Mouse (Mus musculus) retina, adult 2 months (tissue): ENCODE results near the gene Hdac1.

Experiments
- DNase-seq: peaks from one replicate; pipeline ENCODE4 v3.0.0-alpha.2; 2012; ENCODE audit warnings: low read depth, low spot score

Hdac1 gene

DNA sequence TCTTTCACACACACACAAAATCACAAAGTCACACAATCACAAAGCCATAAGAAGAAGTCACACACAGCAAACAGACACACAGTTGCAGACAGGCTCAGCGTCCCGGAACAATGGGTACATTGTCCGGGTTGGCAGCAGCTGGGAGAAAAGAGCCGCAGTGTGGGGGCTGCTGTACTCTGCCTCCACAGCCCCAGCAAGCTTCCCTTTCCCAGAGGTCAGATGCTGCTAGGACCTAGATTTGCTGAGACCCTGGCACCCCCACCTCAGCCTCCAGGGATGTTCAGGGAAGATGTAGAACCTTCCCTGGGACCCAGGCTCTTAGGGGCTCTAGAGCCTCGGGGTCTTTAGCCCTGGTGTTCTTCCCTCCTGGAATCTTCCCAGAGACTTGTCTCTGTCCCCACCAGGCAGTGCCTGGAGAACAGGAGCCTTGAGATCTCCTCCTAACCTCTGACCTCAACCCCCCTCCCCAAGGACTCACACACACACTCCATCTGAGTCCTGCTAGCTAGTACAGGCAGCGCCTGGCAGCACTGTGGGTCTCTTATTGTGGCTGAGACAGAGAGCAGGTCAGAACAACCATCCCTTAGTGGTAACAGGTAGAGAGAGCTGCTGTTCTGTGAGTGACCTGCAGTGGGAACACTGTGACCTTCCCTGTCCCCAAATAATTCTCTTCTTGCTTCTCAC lies 31.0 kb downstream of the Hdac1 start:
- DNase-seq = no peak

DNA sequence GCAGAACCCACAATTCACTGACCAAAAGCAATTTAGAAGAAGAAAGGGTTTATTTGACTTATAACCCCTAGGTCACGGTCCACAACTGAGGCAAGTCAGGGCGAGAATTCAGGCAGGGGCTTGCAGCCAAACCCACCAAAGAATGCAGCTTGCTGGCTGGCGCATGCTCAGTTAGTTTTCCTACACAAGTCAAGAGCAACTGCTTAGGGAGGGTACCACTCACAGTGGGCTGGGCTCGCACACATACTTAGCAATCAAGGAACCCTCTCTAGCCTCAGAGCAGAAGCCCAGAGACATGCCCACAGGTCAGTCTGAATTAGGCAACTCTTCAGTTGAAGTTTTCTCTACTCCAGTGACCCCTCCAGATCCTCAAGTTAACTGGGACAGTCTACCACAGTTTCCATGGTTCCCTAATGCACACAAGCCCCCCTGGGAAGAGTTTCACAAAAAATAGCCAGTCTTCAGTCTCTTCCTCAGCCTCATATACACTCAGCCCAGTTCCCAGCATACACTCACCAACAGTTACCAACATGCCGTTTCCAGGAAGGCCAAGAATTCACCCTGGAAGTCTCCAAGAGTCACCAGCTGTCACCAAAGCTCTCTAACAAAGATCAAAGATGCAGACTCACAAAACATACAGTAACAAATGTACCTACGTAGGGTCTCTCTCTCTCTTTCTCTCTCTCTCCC lies 31.6 kb downstream of the Hdac1 start:
- DNase-seq = no peak

DNA sequence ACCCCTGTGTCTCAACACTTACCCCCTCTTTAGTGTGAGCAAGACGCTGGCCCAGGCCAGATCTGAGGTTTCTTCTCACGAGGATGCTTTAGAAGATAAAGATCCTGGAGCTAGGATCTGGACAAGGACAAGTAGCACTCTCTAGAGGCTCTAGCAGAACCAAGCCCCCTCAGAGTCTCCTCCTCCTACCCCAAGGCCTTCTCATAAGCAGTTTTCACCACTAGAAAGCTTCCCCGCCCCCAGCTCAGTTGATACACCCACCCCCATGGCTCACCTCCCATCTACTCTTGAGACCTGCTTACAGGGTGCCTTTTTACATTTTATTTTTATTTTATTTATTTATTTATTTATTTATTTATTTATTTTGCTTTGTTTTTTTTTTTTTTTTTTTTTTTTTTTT lies 32.9 kb downstream of the Hdac1 start:
- DNase-seq = no peak

DNA sequence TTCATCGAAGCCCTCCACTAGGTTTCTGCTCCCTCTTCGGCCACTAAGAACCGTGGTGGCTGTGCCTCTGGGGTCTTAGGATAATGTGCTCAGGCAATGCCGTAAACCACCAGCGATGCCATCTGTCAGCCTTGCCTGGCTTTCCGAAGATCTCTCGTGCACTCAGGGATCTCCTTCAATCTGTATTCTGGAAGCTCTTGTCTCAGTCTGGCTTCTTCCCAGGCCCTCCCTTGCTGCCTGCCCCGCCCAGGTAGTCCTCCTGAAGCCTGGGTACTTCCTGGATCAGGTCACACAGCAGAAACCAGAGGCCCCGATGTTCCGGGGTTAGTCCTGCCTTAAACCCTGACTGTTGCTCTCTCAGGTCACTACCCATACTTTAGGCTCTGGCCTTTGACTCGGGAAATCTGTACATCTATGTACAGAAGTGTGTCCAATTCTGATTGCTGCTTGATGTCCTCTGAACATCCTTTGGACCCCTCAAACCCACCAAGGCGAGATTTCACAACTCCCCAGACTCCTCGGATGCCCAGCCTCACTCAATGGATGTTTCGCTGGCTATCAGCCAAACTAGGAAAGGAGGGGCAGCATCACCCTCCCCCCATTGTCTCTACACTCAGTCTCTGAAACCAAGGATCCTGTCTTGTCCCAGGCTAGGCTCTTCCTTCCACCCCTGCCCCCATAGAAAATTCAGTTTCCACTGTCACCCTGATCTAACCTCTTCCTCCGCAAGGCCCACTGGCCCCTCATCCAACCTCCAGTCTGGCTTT lies 33.5 kb downstream of the Hdac1 start:
- DNase-seq = no peak

DNA sequence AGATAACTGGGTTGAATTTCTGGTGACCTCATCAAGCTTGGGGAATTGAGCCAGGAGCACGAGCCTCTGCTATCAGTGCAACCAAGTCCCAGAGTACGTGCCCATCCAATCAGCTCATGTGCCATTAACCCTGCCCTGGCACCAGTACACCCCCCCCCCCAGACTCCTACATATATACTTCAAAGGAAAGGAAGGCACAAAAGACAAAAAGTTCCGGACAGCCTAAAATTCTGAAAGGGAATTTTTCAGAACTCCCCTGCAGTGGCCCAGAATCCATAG lies 34.3 kb downstream of the Hdac1 start:
- DNase-seq = no peak

DNA sequence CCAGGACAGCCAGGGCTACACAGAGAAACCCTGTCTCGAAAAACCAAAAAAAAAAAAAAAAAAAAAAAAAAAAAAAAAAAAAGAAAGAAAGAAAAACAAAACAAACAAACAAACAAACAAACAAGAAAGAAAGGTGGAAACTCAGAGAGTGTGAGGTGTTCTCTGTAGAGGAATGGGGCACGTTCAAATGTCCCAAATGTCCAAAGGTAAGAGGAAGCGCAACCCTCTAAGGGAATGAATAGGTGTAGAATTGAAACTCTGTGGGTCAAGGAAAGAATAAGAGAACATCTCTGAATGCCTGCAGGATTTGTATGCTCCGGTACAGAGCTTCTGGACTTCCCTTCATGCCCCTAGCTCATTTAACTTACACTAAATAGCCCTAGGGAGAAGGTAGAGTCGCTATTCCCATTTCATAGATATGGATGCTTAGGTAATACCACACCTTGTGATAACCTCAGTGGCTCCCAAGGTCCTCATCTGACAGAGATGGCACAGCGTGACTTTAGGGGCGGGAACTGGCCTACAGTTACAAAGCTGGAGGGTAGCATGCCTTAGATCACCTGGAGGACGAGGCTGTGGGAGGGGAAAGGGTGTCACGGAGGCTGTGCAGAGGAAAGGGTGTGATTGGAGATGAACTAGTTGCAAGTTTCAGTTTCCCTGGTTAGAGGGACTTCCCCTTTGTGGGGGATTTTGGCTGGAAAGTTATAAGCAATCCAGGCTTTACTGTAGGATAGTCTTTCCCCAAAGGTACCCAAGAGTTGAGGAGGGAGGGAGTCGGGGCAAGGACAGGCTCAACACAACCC lies 34.9 kb downstream of the Hdac1 start:
- no peak for DNase-seq

DNA sequence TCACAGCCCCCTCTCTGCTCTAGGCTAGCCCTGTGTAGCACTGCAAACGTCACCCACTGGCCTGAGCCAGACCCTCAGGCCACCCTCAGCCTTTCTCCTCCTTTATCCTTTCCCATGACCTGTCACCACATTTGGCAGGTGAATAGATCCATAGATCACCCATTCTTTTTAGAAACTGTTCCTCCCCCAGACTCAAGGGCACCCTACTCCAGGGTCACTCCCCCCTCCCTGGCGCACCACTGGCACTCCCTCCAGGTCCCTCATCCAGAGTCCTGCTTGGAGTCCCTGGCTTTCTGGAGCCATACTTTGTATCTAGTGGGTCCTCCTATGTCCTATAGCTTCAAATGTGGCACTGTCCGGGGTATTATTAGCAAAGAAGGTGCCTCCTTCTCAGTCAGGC lies 37.0 kb downstream of the Hdac1 start:
- no peak for DNase-seq

DNA sequence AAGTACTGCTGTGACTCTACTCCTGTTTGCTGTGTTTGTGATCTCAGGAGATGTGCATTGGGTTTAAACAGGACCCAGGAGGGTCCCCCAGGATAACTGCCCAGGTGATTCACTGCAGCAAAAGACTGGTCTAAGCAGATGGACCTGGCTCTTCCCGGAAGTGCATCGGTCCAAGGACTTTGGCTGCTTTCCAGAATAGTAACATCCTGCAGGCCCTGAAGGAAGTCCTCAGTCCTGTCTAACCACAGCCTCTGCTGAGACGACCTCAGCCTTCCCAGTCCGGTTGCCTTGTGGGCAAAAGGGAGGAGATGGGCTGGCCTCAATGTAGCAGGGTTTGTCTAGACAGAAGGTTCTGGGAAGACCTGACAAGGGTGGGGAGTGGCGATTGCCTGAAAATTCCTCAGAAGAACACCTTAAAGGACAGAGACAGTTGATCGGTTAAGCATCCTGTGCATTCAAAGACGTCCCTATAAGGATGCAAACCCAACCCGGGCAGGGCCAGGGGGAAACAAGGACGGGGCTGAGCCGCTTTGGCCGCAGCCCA lies 39.5 kb downstream of the Hdac1 start:
- no peak for DNase-seq

DNA sequence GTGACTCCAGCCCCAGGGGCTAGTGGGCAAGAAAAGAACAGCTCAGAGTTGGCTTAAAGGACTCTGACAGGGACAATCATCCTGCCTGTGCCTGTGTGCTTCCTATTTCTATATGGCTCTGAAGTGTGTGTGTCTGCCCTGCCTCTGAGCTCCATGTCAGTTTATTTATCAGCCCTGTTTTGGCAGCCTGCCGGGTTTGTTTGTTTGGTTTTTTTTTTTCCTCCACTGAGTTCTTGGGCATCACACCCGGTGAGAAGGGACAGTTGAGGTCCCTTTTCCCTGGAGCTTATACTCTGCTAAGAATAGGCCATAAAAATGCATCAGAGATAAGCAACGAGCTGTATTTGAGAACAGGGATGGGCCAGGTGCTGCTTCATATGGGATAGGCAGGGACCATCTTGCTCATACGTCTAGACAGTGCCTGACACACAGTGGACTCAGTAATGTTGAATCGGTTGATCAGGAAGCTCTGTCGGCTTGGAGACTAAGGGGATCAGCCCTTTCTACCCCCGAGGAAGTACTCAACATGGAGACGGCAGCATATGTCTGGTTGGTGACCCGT lies 40.1 kb downstream of the Hdac1 start:
- DNase-seq = no peak

DNA sequence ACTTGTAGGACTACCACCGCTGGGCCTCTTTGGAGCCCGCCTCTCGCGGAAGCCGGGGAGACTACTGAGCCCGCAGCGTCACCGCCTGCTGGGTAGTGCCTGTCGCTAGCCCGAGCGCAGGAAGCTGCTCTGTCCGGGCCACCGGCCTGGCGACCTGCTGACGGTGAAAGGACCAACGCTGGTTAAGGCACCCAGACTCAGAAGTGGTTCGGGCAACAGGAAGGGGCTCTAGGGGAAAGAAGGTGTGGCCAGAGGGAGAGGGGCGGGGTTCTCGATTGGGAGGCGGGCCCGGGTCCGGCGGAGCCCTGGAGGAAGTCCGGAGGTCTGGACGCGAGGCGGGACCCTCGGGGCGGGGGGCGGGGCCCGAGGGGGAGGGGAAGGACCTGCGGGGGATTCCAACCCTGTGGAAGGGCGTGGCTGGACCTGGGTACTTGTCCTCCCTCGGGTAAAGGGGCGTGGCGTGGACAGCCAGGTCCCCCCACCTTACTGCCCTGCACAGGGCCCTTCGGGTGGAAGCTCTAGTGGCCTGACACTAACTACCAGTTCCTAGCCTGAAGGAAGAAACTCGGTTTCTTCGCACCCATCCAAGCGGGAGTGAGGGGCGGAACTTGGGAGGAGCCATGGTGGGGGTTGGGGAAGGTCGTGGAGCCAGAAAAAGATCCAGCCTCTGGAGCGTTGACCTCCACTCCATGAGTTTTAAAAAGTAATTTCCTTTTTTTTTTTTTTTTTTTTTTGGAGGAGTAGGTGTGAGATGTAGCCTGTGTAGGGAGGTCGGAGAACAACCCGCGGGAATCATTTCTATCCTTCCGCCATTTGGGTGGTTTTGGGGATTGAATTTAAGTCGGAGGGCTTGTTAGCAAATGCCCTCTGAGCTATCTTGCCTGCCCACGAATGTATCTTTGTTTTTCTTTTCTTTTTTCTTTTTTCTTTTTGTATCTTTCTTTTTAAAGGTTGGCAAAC lies 41.6 kb downstream of the Hdac1 start:
- no peak for DNase-seq

DNA sequence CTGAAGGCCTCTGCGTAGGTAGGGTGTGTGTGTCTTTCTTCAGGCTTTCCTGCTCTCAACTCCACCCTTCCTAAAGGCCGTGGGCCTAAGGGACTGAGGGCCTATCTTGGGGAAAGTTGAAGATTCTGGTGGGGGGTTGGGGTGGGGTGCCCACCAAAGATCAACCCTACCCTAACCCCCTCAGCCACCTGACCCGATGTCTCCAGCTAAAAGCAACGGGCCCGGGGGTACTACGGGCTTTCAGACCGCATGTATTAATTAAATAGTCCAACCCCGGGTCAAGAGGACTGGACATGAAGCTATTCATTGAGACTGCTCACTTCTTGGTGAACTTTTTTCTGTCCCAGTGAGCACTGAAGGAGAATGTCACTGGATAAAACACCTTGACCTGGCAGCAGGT lies 42.5 kb downstream of the Hdac1 start:
- no peak for DNase-seq

DNA sequence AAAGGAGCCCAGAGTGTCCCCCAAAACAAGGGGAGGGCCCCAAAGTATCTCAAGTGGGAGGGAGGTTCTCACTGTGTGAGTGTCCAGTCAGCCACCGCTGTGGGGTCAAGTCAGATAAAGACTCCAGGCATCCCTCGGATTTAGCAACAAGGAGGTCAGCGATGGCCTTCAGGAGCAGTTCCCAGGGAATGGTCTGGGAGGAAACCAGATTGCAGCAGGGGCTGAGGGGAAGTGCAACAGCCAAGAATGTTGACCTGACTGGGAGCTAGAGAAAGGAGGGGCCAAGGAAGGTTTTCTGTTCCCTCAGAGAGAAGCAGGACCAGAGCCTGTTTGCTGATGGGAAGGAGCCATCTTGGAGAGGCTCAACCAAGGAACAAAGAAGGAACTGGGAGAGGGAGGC lies 43.6 kb downstream of the Hdac1 start:
- DNase-seq = no peak

DNA sequence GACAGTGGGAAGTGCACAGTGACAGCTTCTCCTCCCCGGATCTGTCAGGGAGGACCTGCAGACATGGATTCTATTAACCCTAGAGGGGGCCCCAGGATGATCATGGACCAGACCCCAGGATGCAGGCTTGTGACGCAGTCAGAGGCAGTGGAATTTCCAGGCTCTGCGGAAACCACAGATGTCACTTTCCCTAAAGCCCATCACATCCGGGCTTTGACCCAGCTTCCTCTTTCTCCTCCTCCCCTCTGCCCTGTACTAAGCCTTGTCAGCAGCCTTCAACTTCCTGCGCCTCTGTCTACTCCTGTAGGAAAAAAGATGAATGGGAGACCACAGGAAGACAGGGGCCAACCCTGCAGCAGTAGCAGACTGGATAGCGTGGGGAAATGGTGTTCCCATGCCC lies 45.9 kb downstream of the Hdac1 start:
- DNase-seq = no peak

DNA sequence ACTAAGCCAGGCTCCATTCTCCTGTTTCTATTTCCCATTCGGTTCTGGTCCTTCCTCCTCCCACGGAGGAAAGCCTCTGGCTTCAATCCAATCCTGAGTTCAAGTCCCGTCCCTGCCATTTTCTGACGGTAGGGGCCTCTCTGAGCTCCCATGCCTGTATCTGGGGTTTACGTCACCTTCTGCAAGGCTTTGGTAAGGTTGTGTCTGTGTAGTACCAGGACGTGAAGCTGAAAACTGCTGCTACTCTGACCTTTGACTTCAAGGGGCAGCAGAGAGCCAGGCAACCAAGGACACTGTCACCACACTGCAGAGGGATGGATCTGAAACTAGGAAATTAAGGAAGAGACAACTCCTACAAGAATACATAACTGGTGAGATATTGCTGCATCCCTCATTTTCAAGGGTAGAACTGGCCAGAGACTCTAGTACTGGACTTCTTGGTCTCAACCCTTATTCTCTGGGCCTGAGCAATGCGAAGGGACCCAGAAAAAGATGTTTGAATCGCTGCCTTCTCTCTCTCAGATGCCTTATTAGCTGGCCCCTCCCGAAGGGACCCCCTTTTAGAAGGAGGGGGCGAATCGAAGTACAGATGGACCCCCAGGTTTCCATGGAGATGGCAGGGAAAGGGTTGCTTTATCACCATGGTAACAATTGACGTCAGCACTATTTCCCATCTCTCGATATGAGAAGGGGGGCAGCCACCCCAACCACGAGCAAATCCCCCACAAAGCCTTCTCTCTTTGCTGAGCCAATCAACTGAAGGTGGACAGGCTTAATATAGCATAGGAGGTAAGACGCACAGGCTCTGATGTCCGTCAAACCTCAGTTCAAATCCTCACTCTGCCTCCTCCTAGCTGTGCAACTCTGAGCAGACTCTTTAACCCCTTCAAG lies 46.6 kb downstream of the Hdac1 start:
- DNase-seq = peak; percentile 50

DNA sequence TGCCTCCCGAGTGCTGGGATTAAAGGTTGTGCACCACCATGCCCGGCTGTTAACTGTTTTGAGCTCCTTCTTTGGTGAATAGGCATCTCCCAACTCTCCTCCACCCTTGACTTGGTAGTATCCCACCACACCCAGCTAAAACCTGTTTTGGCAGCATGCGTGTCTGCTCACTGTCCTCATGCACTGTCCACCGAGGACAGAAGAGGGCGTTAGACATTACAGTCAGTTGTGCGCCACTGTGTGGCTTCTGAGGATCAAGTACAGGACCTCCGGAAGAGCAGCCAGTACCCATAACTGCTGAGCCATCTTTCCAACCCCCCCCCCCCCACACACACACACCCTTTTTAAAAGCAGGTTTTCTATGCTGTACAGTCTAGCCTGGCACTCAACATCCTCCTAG lies 47.8 kb downstream of the Hdac1 start:
- DNase-seq = no peak

DNA sequence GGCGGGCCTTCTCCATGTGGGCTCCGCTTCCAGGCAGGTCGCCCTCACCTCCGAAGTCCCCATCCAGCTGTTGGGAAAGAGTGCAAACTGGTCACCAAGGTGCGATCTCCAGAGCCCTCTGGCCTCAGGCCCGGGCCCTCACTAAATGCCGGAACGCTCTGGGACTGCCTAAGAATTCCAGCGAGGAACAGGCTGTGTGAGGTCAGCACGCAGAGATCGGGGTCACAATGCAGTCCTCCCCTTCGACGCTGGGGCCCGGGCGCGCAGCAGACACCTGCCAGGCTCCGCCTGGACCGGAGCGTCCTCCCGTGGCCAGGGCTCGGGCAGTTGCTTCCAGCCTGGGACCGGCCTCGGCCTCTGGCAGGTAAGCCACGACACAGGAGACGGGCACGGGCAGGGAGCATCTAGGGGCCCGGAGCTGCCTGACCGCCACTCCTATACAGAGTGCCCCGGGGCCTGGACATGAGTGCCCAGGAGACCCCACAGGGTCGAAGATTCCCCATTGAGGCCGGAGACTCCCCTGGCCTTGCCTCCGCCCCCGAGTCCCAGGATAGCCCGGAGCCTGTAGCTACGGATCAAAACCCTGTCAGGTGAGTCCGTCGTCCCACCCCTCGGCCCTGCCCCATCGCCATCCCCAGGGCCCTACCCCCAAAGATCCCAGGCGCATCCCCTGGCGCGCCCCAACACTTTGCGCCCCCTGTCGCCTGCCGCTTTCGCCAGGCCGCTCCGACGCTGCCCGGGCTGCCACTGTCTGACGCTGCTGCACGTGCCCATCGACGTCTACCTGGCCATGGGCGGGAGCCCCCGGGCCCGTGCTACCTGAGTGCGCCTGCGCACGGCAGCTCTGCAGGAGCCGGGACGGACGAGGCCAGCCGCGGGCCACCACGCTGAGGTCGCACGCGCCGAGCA lies 51.3 kb downstream of the Hdac1 start, which contains the start of the genes Tssk3 and Fam229a:
Gene Tssk3 (minus strand): TSS at position 51 of the 909 bp plus-strand sequence.
Gene Fam229a (plus strand): TSS at position 219 of the 909 bp plus-strand sequence.
- DNase-seq = no peak

DNA sequence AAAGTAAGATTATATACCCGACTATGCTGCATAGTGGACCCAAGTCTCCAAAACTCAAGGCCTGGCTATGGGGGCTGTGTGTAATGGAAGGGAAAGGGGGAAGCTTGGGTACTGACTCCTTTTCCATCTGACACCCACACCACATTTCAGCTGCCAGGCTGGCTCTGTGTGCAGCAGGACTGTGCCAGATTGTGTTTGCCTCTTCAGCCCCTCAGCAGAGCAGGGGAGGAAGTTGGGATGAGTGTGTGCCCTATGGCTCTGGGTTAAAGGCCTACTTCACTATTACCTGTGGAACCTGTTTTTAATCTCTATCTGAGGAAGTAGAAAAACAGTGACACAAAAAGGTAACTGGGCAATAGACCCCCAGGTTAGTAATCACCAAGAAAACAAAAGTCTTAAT lies 61.4 kb downstream of the Hdac1 start:
- DNase-seq = no peak

DNA sequence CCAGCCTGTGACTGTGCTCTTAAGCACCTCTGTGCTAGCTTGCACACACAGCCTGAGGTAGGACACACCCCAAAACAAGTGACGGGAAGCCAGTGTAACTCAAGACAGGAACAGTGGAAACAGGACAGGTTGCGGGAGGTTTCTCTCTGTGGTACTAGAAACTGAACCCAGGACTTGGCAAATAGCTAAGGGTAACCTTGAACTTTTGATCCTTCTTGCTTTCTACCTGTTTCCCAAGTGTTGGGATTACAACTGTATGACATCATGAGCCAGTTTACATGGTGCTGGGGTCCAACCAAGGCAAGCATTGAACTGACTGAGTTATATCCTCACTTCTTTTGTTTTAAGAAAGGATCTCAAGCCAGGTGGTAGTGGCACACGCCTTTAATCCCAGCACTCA lies 62.6 kb downstream of the Hdac1 start:
- no peak for DNase-seq
